ENCODE assay signal across 8 mouse cellular contexts in the genomic region with DNA sequence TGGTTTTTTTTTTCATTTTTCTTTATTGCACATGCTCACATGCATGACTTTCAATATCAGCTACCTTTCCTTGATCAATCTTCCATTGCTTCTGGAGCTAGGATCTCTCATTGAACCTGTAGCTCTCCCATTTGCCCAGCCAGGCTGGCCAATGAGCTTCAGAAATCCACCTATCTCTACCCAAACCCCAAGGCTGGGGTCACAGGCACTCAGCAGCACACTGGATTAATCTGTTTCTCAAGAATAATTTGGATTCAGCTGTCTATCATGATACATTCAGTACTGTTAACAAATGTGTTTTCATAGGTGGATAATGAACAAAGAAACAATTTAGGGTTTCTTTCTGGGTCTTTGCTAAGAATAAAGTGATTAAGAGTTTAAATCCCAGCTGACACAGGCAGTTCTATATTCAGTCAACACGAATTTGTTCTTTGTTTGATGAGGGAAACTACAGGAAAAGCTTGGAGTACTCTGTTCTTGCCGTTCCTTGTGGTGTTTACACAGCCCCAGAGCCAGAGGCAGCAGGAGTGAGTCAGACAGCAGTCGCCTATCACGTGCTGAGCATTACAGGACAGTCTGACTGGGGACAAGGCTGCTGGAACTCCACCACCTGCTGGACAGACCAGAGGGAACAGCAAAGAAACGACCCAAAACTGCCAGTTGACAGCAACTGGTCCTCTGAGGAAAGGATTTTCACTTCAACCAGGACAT.
A peak's percentile ranks its signal among the peaks of the same experiment; 100 is the strongest.
DNase-seq lines count a peak whose midpoint lies in the region; ATAC-seq and TF ChIP-seq lines count a peak whose summit lies in the region.

No protein-coding gene starts in this region.

- H3K4me1 ChIP-seq in ES-Bruce4 (ENCODE audit: control insufficient read depth, insufficient read depth, low read length): no peaks in the 10 kb centered on the region

- no peaks in the 10 kb centered on the region for H3K9me3 ChIP-seq in ES-Bruce4 (replicated peaks; ENCODE audit: control insufficient read depth, insufficient read depth, low read length, poor library complexity, severe bottlenecking)

- H3K4me3 ChIP-seq in ES-Bruce4 (ENCODE audit: low read depth, low read length): no peak overlapping the region

- no peaks in the 10 kb centered on the region for H3K27me3 ChIP-seq in ES-Bruce4 (ENCODE audit: control insufficient read depth, insufficient read depth, low read length, poor library complexity, severe bottlenecking)

- peak; percentile 71 to 84 for ATAC-seq in hematopoietic stem cell, adult 5-6 weeks (replicated peaks in 1 of 2; ENCODE audit: insufficient read depth in 1 of 2, low FRiP score in 2 of 2, low TSS enrichment in 1 of 2, low read depth in 1 of 2, poor library complexity in 2 of 2, severe bottlenecking in 2 of 2)

- no peak overlapping the region for H3K9ac ChIP-seq in ES-Bruce4 (ENCODE audit: low read depth, poor library complexity, severe bottlenecking)

- peak; percentile 4 for DNase-seq in c-Kit-positive CD71-negative TER-119-negative erythroid progenitor cells, embryonic 14.5 days (ENCODE audit: low read depth)
- DNase-seq in forelimb bud, embryonic 11.5 days (ENCODE audit: low read depth, low spot score): peak; percentile 44
- peak; percentile 16 to 46 for DNase-seq in layer of hippocampus, postnatal 10 days (ENCODE audit: low spot score in 2 of 2)
- peak; percentile 82 for DNase-seq in lung, postnatal 25 days (ENCODE audit: low spot score)
- peak; percentile 9 for DNase-seq in right cerebral cortex, postnatal 4 days
- no peak for DNase-seq in B cell, adult 2 months

- no peaks in the 10 kb centered on the region for H3K36me3 ChIP-seq in ES-Bruce4 (ENCODE audit: control insufficient read depth, insufficient read depth, low read length, poor library complexity, severe bottlenecking)

- TF ChIP-seq CTCF in ES-Bruce4 (IDR thresholded peaks at IDR 0.05; ENCODE audit: low read depth, low read length): peak; percentile 47

- peak; percentile 54; the same call in 1 of the 2 replicates for TF ChIP-seq EP300 in ES-Bruce4 (IDR thresholded peaks at IDR 0.05; ENCODE audit: insufficient read depth, low read depth, low read length)

- H3K27ac ChIP-seq in ES-Bruce4 (ENCODE audit: insufficient read depth, low read length): no peak overlapping the region

- no peak for TF ChIP-seq POLR2A in ES-Bruce4 (IDR thresholded peaks at IDR 0.05; ENCODE audit: insufficient read depth, low read length)

Comparison
In these comparisons a context has a peak if more than half of its experiments do, and no peak if none do; other contexts are left out.
1. DNase-seq: peak in c-Kit-positive CD71-negative TER-119-negative erythroid progenitor cells, embryonic 14.5 days (single experiment), forelimb bud, embryonic 11.5 days (single experiment), layer of hippocampus, postnatal 10 days (2 of 2), lung, postnatal 25 days (single experiment) and right cerebral cortex, postnatal 4 days (single experiment); none in B cell, adult 2 months (0 of 2).